Mouse (Mus musculus) layer of hippocampus, adult 2 months (tissue): ENCODE results near the gene Wdr4. TPM values are rescaled to one million over a fixed set of nuclear protein-coding genes. Genes with fewer than 3 reads are reported as not detected.

Experiments used
- DNase-seq, 2 experiments: peaks; one replicate each; pipeline ENCODE4 v3.0.0; 2022; ENCODE audit warnings: low spot score in 2 of 2
- H3K27ac ChIP-seq: fragments of 200-600 bp; 2 replicates; pipeline ENCODE4 v1.8.1; 2022
- H3K4me3 ChIP-seq: fragments of 200-600 bp; 2 replicates; pipeline ENCODE4 v1.8.1; 2022; ENCODE audit warnings: mild to moderate bottlenecking
- CTCF ChIP-seq: fragments of 200-600 bp; conservative IDR thresholded peaks from 2 replicates; pipeline ENCODE4 v1.8.1; 2022; ENCODE audit warnings: antibody characterized with exemption, mild to moderate bottlenecking, moderate library complexity
- microRNA-seq, 2 experiments: library from miRNA; unstranded; fragments of <30 nt; microRNA quantifications; one replicate each; pipeline ENCODE4 v1.2.0; 2021
- total RNA-seq, 2 experiments: library from RNA; stranded (reverse); gene quantifications; 2 replicates each; pipeline ENCODE4 v1.2.3; 2021

Wdr4 gene
- total RNA-seq, 2 experiments from 2014 or later = 25.9 to 29.9 TPM

DNA sequence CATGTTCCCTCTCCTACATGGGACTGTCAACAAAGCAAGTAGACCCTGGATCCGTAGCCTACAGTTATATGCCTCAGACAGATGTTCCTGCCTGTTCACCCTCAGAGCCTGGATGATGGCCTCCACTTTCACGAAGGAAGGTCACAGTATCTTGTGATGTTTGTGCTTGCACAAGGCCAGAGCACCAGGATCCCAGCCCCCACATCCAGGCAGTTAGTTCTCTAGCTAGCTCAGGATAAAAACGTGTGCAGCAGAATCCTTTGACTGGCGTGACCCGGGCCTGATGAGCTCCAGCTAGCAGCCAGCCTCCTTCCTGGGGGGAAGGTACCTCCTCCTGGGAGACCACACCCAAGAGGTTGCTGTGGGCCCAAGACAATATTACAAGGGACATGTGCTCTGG is 51.3 kb downstream of the Wdr4 start:
- TF ChIP-seq CTCF = no peak
- no peak for DNase-seq
- no peak overlapping the region for H3K4me3 ChIP-seq
- no peak overlapping the region for H3K27ac ChIP-seq

DNA sequence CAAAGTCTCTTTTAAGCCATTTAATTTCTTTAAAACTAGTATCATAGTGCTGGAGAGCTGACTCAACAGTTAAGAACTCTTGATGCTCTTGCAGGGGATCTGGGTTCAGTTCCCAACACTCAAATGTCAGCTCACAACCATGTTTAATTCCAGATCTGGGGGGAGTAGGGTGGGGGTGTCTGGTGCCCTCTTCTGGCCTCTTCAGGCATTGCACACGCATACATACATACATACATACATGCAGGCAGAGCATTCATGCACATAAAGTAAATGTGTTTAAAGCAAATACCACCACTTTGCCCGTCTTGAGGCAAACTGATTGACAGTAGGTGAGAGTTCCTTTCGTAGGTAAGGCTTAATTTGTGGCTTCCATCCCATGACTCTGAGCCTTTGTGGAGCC is 52.9 kb downstream of the Wdr4 start:
- Histone ChIP-seq H3K27ac (no peak overlapping the region), H3K4me3 (no peak overlapping the region)
- DNase-seq = no peak
- TF ChIP-seq CTCF = peak; percentile 65

DNA sequence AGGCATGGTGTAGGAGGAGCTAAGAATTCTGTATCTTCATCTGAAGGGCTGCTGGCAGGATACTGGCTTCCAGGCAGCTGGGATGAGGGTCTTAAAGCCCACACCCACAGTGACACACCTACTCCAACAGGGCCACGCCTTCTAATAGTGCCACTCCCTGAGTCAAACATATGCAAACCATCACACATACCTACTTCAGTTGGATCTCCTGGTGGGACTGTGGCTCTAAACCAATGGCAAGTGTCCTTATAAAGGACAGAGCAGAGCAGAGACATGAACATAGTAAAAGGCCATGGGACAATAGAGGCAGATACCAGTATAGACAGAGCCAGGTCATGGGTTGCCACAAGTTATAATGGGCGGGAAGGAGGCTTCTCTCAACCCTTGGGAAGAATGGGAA is 57.3 kb downstream of the Wdr4 start:
- no peak overlapping the region for H3K27ac ChIP-seq
- TF ChIP-seq CTCF = no peak
- DNase-seq = no peak
- no peak overlapping the region for H3K4me3 ChIP-seq

GRCm38 (mm10) chr17:31460416-31460815 is 59.4 kb downstream of the Wdr4 start:
- H3K27ac ChIP-seq = no peak overlapping the region
- no peak for TF ChIP-seq CTCF
- no peak for DNase-seq
- H3K4me3 ChIP-seq = no peak overlapping the region

GRCm38 (mm10) chr17:31456723-31457567 is 62.8 kb downstream of the Wdr4 start:
- peak; percentile 38 to 43 for DNase-seq
- peak overlapping the region; percentile 74 for H3K27ac ChIP-seq
- TF ChIP-seq CTCF = no peak
- no peak overlapping the region for H3K4me3 ChIP-seq

- DNase-seq = no peak
- Histone ChIP-seq H3K27ac (no peak overlapping the region), H3K4me3 (no peak overlapping the region)
- TF ChIP-seq CTCF = no peak
Measured at GRCm38 (mm10) chr17:31454056-31454455, 65.7 kb downstream of the Wdr4 start.

- no peak overlapping the region for H3K27ac ChIP-seq
- H3K4me3 ChIP-seq = no peak overlapping the region
- no peak for DNase-seq
- TF ChIP-seq CTCF = no peak
Measured at GRCm38 (mm10) chr17:31453476-31453875, 66.3 kb downstream of the Wdr4 start.

DNA sequence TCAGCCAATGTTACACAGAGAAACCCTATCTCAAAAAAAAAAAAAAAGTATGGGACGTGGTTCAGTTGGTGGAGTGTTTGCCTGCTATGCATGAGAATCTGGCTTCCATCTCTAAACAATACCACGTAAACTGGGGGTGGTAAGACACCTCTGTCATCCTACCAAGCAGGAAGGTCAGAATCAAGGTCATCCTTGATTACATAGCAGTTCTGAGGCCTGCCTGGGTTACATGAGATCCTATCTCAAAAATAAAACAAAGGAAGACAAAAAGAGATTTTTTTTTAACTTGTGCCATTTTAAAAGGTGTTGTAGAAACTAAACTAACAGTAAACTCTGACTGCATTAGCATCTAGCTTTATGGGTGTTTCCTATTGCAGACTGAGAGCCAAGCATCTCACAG is 67.0 kb downstream of the Wdr4 start:
- no peak for TF ChIP-seq CTCF
- no peak for DNase-seq
- no peak overlapping the region for H3K4me3 ChIP-seq
- H3K27ac ChIP-seq = no peak overlapping the region

GRCm38 (mm10) chr17:31451179-31451708 is 68.5 kb downstream of the Wdr4 start:
- TF ChIP-seq CTCF = no peak
- H3K27ac ChIP-seq = peak overlapping the region; percentile 80
- DNase-seq = peak; percentile 48 to 71

DNA sequence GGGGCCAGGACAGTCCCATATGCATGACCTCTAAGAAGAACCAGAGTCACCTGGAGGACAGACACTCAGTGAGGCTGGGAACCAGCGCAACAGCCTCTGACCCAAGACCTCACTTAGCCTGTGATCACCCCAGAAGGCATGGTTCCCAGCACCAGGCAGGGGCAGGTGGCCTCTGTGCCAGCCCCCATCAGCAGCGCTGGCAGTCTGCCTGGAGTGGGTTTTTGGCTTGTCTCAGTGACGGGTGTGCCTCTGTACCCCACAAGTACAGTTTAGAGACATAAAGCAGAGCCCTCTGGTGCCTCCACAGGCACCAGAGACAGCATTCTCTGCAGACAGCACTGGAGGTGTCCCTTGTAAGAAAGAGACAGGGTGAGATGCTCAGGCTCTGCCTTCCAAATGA is 69.6 kb downstream of the Wdr4 start:
- no peak for TF ChIP-seq CTCF
- peak overlapping the region; percentile 80 for H3K27ac ChIP-seq
- DNase-seq = peak in 1 of 2 experiments; percentile 43
- H3K4me3 ChIP-seq = no peak overlapping the region

More at GRCm38 (mm10) chr17:31451179-31451708, 68.5 kb downstream of the Wdr4 start:
- H3K4me3 ChIP-seq = no peak overlapping the region

GRCm38 (mm10) chr17:31448519-31448918 is 71.3 kb downstream of the Wdr4 start:
- Histone ChIP-seq H3K27ac (no peak overlapping the region), H3K4me3 (no peak overlapping the region)
- DNase-seq = no peak
- TF ChIP-seq CTCF = peak; percentile 69

GRCm38 (mm10) chr17:31447766-31448165 is 72.0 kb downstream of the Wdr4 start:
- H3K4me3 ChIP-seq = no peak overlapping the region
- no peak for TF ChIP-seq CTCF
- DNase-seq = no peak
- no peak overlapping the region for H3K27ac ChIP-seq

GRCm38 (mm10) chr17:31445061-31445731 is 74.6 kb downstream of the Wdr4 start:
- Histone ChIP-seq H3K27ac (no peak overlapping the region), H3K4me3 (no peak overlapping the region)
- TF ChIP-seq CTCF = no peak
- no peak for DNase-seq

Small RNAs within 50 kb of the gene (microRNA-seq; reads per million reads assigned to microRNA genes)
- gene Gm24970 = 0 to 1.6 reads per million in 2 experiments

Other genes with a start within 250 kb of the Wdr4 start
- 10 to 100 TPM; 11.4 to 15.8 TPM for gene Rsph1, start 242.6 kb downstream of the Wdr4 start, total RNA-seq
- 10 to 100 TPM in 1 of 2 experiments, 1 to 10 TPM in 1; 8.4 to 11.5 TPM for gene Slc37a1, start 233.2 kb downstream of the Wdr4 start, total RNA-seq
- gene Pde9a, start 133.8 kb downstream of the Wdr4 start, total RNA-seq = 10 to 100 TPM; 21.8 to 31.9 TPM
- gene Ndufv3, start 135 bp upstream of the Wdr4 start, total RNA-seq = 100 to 1,000 TPM; 257 to 258 TPM
- 10 to 100 TPM; 13.6 to 14.6 TPM for gene Pknox1, start 44.8 kb upstream of the Wdr4 start, total RNA-seq
- 10 to 100 TPM; 60.7 to 62.4 TPM for gene Cbs, start 117.3 kb upstream of the Wdr4 start, total RNA-seq
- 100 to 1,000 TPM; 125 to 131 TPM for gene U2af1, start 138.9 kb upstream of the Wdr4 start, total RNA-seq
- gene Cryaa, start 157.8 kb upstream of the Wdr4 start, total RNA-seq = under 1 TPM; 0.49 to 0.66 TPM